Mouse (Mus musculus) G1E (cell line): ENCODE measurements around the gene Hexim2. TPM values are rescaled to one million over a fixed set of nuclear protein-coding genes. Genes with fewer than 3 reads are reported as not detected.

ENCODE experiments used
- ATAC-seq: 2 replicates; pipeline ENCODE4 v1.8.0; 2016; ENCODE audit warnings: mild to moderate bottlenecking; ENCODE audit not compliant: insufficient number of reproducible peaks, poor library complexity, low FRiP score, severe bottlenecking; ENCODE audit errors: extremely low read depth
- DNase-seq: peaks from one replicate; pipeline ENCODE4 v3.0.0; 2012; ENCODE audit warnings: low spot score
- H3K27me3 ChIP-seq: 2 replicates; pipeline ENCODE4 v1.6.1; 2012; ENCODE audit warnings: mild to moderate bottlenecking, low read length, inconsistent platforms; ENCODE audit not compliant: insufficient read depth
- H3K36me3 ChIP-seq: replicated peaks from 2 replicates; pipeline ENCODE3; 2012; ENCODE audit warnings: mild to moderate bottlenecking, inconsistent platforms
- H3K4me1 ChIP-seq: 2 replicates; pipeline ENCODE4 v1.6.1; 2012; ENCODE audit warnings: low read depth, low read length, inconsistent platforms, mixed read lengths; ENCODE audit not compliant: insufficient read depth
- H3K4me3 ChIP-seq: 2 replicates; pipeline ENCODE4 v1.5.1; 2012; ENCODE audit warnings: low read depth, mild to moderate bottlenecking, inconsistent platforms, low read length, moderate library complexity, mixed read lengths
- H3K9me3 ChIP-seq: replicated peaks from 2 replicates; pipeline ENCODE4 v1.6.1; 2012; ENCODE audit warnings: inconsistent platforms
- CTCF ChIP-seq: IDR thresholded peaks from 2 replicates; pipeline ENCODE4 v1.5.1; 2012; ENCODE audit warnings: low read depth, low read length, inconsistent platforms, mixed read lengths
- GATA1 ChIP-seq: IDR thresholded peaks from 2 replicates; pipeline ENCODE4 v1.6.1; 2012; ENCODE audit warnings: borderline replicate concordance, low read length, inconsistent platforms, mixed read lengths
- GATA2 ChIP-seq: IDR thresholded peaks from 2 replicates; pipeline ENCODE4 v1.6.1; 2012; ENCODE audit warnings: low read depth, low read length, inconsistent platforms, borderline replicate concordance
- POLR2AphosphoS5 ChIP-seq: IDR thresholded peaks from 2 replicates; pipeline ENCODE4 v1.6.1; 2012; ENCODE audit warnings: low read depth, low read length, inconsistent platforms; ENCODE audit not compliant: insufficient replicate concordance
- TAL1 ChIP-seq: conservative IDR thresholded peaks from 2 replicates; pipeline ENCODE4 v1.6.1; 2012; ENCODE audit warnings: low read depth, low read length, inconsistent platforms, mixed read lengths
- polyA plus RNA-seq: library from polyadenylated mRNA; stranded (reverse); fragments of >175 nt; gene quantifications from 2 replicates; pipeline ENCODE4 v1.2.3, GENCODE M21; 2012
- total RNA-seq, 2 experiments: library from RNA; stranded (forward) in 1 of 2; stranded (reverse) in 1 of 2; fragments of 200-1000 nt in 1 of 2; fragments of >200 nt in 1 of 2; fragmentation: Nextera tagmentation in 1 of 2; gene quantifications; 2 replicates each; pipeline ENCODE4 v1.2.3; 2014 to 2017

Hexim2 gene
- total and polyA plus RNA-seq, 3 experiments: 9.0 to 12.7 (median 11.7) TPM

GRCm38 (mm10) chr11:103132576-103133455 lies 587 bp downstream of the Hexim2 start:
- peak; percentile 88 for ATAC-seq
- peak; percentile 84 for DNase-seq
- Histone ChIP-seq H3K4me3 (peak overlapping the region; percentile 98), H3K9me3 (no peaks in the 10 kb centered on the region), H3K36me3 (peaks cover 34% of the 10 kb centered on the region), H3K4me1 (peaks cover 66% of the 10 kb centered on the region), H3K27me3 (no peaks in the 10 kb centered on the region)
- TF ChIP-seq POLR2AphosphoS5 (no peak), TAL1 (no peak)

GRCm38 (mm10) chr11:103133456-103134185 lies 1.4 kb downstream of the Hexim2 start:
- ATAC-seq (no peak), DNase-seq (no peak)
- Histone ChIP-seq H3K36me3 (peaks cover 38% of the 10 kb centered on the region), H3K9me3 (no peaks in the 10 kb centered on the region), H3K27me3 (peaks cover 3% of the 10 kb centered on the region; the same call in 1 of the 2 replicates), H3K4me3 (peak overlapping the region; percentile 66), H3K4me1 (peaks cover 74% of the 10 kb centered on the region)
- TF ChIP-seq POLR2AphosphoS5 (no peak), CTCF (no peak), GATA2 (no peak), GATA1 (no peak), TAL1 (no peak)

GRCm38 (mm10) chr11:103134221-103134620 lies 2.0 kb downstream of the Hexim2 start:
- TF ChIP-seq GATA1 (no peak), CTCF (no peak), GATA2 (no peak), TAL1 (no peak), POLR2AphosphoS5 (no peak)
- Histone ChIP-seq H3K27me3 (peaks cover 5% of the 10 kb centered on the region; the same call in 1 of the 2 replicates), H3K4me1 (peaks cover 73% of the 10 kb centered on the region), H3K4me3 (peak overlapping the region; percentile 66; the same call in 1 of the 2 replicates), H3K9me3 (no peaks in the 10 kb centered on the region), H3K36me3 (peaks cover 38% of the 10 kb centered on the region)
- DNase-seq (no peak), ATAC-seq (no peak)

- peaks cover 68% of the 10 kb centered on the region for H3K4me1 ChIP-seq
- ATAC-seq: peak; percentile 42; the same call in 1 of the 2 replicates
Measured at GRCm38 (mm10) chr11:103136039-103136577, 3.9 kb downstream of the Hexim2 start.

GRCm38 (mm10) chr11:103139951-103140762 lies 7.9 kb downstream of the Hexim2 start:
- TF ChIP-seq GATA1 (no peak), GATA2 (no peak), TAL1 (no peak), POLR2AphosphoS5 (no peak), CTCF (no peak)
- Histone ChIP-seq H3K36me3 (peaks cover 46% of the 10 kb centered on the region), H3K9me3 (no peaks in the 10 kb centered on the region), H3K27me3 (peaks cover 20% of the 10 kb centered on the region; the same call in 1 of the 2 replicates), H3K4me3 (no peak overlapping the region), H3K4me1 (peaks cover 70% of the 10 kb centered on the region)
- ATAC-seq (no peak), DNase-seq (no peak)

More at GRCm38 (mm10) chr11:103136039-103136577, 3.9 kb downstream of the Hexim2 start:
- Histone ChIP-seq H3K36me3 (peaks cover 41% of the 10 kb centered on the region), H3K4me3 (peak overlapping the region; percentile 54; the same call in 1 of the 2 replicates), H3K27me3 (peaks cover 5% of the 10 kb centered on the region; the same call in 1 of the 2 replicates), H3K9me3 (no peaks in the 10 kb centered on the region)
- TF ChIP-seq TAL1 (peak; percentile 96), CTCF (no peak)
- peak; percentile 61 for DNase-seq

GRCm38 (mm10) chr11:103140763-103141100 lies 8.5 kb downstream of the Hexim2 start:
- Histone ChIP-seq H3K4me1 (peaks cover 64% of the 10 kb centered on the region), H3K4me3 (no peak overlapping the region), H3K27me3 (peaks cover 23% of the 10 kb centered on the region; the same call in 1 of the 2 replicates), H3K36me3 (peaks cover 43% of the 10 kb centered on the region), H3K9me3 (no peaks in the 10 kb centered on the region)
- ATAC-seq (no peak), DNase-seq (no peak)
- TF ChIP-seq CTCF: no peak
- no peak for TF ChIP-seq GATA1
- no peak for TF ChIP-seq TAL1
- no peak for TF ChIP-seq POLR2AphosphoS5
